Mouse (Mus musculus): Measurements from ENCODE around the gene Tnk1. TPM values are rescaled to one million over a fixed set of nuclear protein-coding genes. Genes with fewer than 3 reads are reported as not detected.

Gene Tnk1
- polyA plus RNA-seq (2015; fragmentation: Nextera tagmentation; extraction: Ambion mirVana): 12.9 and 15.4 TPM in 2 replicates

- Histone ChIP-seq H3K27ac (peak within 1 kb of the TSS; percentile 75), H3K4me1 (peaks cover 4% of the 10 kb centered on the region), H3K9ac (0 out of 2 replicates have a peak within 1 kb of the TSS, but pooled peaks have one; percentile 3), H3K4me2 (peak within 1 kb of the TSS; percentile 33), H3K36me3 (no peaks in the 10 kb centered on the region), H3K27me3 (replicated peaks) (peaks cover 4% of the 10 kb centered on the region; the same call in 1 of the 2 replicates), H3K4me3 (replicated peaks) (peak within 1 kb of the TSS; percentile 33), H3K9me3 (no peaks in the 10 kb centered on the region)
- 19% methylated on average over 30 of the region's 30 CpGs for WGBS
- peak; percentile 81 for ATAC-seq (ENCODE audit: insufficient read depth, low FRiP score, low read depth)
Observed at GRCm38 (mm10) chr11:69858113-69858998, at the start of gene Tnk1. Gene Tnk1, minus strand, starts transcription at chr11:69858730.

DNA sequence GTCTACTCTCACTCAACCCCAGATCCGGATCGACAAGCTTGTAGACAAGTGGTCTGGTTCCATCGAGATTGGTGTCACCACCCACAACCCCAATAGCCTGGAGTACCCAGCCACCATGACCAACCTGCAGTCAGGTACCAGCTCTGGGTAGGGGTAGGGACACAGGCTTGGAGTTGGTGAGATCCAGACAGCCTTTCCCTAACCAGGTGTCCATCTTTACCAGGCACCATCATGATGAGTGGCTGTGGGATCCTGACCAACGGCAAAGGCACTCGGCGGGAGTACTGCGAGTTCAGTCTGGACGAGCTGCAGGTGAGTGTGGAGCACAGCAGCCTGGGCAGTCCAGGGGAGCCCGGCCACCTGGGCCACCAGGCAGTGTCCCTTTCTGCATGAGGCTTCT lies 45.8 kb upstream of the Tnk1 start:
- Histone ChIP-seq H3K4me3 (replicated peaks) (no peak overlapping the region), H3K4me2 (no peak overlapping the region), H3K27ac (no peak overlapping the region), H3K9ac (no peak overlapping the region), H3K9me3 (no peaks in the 10 kb centered on the region), H3K4me1 (peaks cover 19% of the 10 kb centered on the region), H3K36me3 (peaks cover 51% of the 10 kb centered on the region), H3K27me3 (replicated peaks) (no peaks in the 10 kb centered on the region)
- WGBS: 93% methylated on average over 9 of the region's 9 CpGs
- no peak for ATAC-seq (ENCODE audit: insufficient read depth, low FRiP score, low read depth)

GRCm38 (mm10) chr11:69902972-69903371 lies 44.4 kb upstream of the Tnk1 start:
- Histone ChIP-seq H3K4me2 (peak overlapping the region; percentile 95), H3K9ac (no peak overlapping the region), H3K4me3 (replicated peaks) (peak overlapping the region; percentile 84; the same call in 1 of the 2 replicates), H3K27ac (no peak overlapping the region), H3K4me1 (peaks cover 25% of the 10 kb centered on the region), H3K36me3 (peaks cover 38% of the 10 kb centered on the region), H3K9me3 (no peaks in the 10 kb centered on the region), H3K27me3 (replicated peaks) (no peaks in the 10 kb centered on the region)
- WGBS: 84% methylated on average over 13 of the region's 13 CpGs
- no peak for ATAC-seq (ENCODE audit: insufficient read depth, low FRiP score, low read depth)

GRCm38 (mm10) chr11:69901993-69902392 lies 43.5 kb upstream of the Tnk1 start:
- Histone ChIP-seq H3K4me2 (peak overlapping the region; percentile 95), H3K9ac (peak overlapping the region; percentile 83), H3K4me3 (replicated peaks) (peak overlapping the region; percentile 84), H3K27ac (peak overlapping the region; percentile 97), H3K9me3 (no peaks in the 10 kb centered on the region), H3K4me1 (peaks cover 25% of the 10 kb centered on the region), H3K36me3 (peaks cover 28% of the 10 kb centered on the region), H3K27me3 (replicated peaks) (no peaks in the 10 kb centered on the region)
- 1% methylated on average over 38 of the region's 39 CpGs for WGBS
- ATAC-seq (ENCODE audit: insufficient read depth, low FRiP score, low read depth): no peak

DNA sequence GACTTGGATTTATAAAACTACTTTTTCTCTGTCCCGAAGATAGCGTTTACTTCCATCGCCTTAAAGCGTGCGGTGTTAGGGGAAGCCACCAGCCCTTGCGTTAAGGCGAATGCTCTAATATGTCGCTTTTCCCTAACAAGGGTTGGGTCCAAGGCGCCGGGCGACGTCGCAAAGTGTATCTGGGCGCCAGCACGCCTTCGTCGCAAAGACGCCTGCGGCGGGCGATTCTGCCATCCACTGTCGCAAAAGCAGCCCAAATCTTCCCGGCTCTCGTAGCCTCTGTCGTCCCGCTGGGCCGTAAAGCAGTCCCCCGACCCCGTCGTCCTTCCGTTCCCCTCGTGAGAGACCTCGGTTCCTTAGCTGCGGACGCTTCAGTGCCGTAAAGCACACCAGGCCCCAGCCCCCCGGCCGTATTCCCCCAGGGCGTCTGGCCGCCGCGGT lies 42.9 kb upstream of the Tnk1 start:
- WGBS: under 1% methylated on average over 42 of the region's 42 CpGs
- peak; percentile 71 for ATAC-seq (ENCODE audit: insufficient read depth, low FRiP score, low read depth)
- Histone ChIP-seq H3K4me2 (peak overlapping the region; percentile 95), H3K9ac (peak overlapping the region; percentile 83), H3K27ac (peak overlapping the region; percentile 97), H3K36me3 (peaks cover 22% of the 10 kb centered on the region), H3K9me3 (no peaks in the 10 kb centered on the region), H3K4me1 (peaks cover 25% of the 10 kb centered on the region), H3K4me3 (replicated peaks) (peak overlapping the region; percentile 84), H3K27me3 (replicated peaks) (no peaks in the 10 kb centered on the region)

- H3K4me1 ChIP-seq: peaks cover 25% of the 10 kb centered on the region
- peak within 1 kb of the TSS; percentile 83 for H3K9ac ChIP-seq
- peak; percentile 93 for ATAC-seq (ENCODE audit: insufficient read depth, low FRiP score, low read depth)
- H3K27ac ChIP-seq: peak within 1 kb of the TSS; percentile 97
- no peaks in the 10 kb centered on the region for H3K27me3 ChIP-seq (replicated peaks)
- H3K4me2 ChIP-seq: peak within 1 kb of the TSS; percentile 95
- WGBS: 1% methylated on average over 37 of the region's 38 CpGs
- peaks cover 16% of the 10 kb centered on the region for H3K36me3 ChIP-seq
- H3K4me3 ChIP-seq (replicated peaks): peak within 1 kb of the TSS; percentile 84
- H3K9me3 ChIP-seq: no peaks in the 10 kb centered on the region
Observed at GRCm38 (mm10) chr11:69900471-69901405, 42.2 kb upstream of the Tnk1 start, which contains the start of the genes 2810408A11Rik and Neurl4. Gene 2810408A11Rik, minus strand, starts transcription at chr11:69900987. Gene Neurl4, plus strand, starts transcription at chr11:69901072.

DNA sequence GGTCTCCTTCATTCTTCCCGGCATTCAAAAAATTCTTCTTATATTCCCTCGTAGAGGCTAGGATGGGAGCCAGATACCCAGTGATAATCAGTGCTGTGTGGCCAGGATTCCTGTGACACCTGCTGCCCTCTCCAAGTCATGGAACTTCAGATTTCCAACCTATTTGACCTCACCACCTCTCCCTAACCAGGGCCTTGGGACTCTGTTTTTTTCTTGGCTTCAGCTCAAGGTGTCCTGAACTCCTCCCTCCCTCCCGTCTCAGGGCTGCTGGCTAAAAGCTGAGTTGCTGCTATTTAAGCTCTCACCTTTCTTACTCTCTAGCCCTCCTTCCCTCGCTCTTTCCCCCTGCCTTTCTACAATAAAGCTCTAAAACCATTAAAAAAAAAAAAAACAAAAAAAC lies 41.3 kb upstream of the Tnk1 start:
- no peaks in the 10 kb centered on the region for H3K27me3 ChIP-seq (replicated peaks)
- H3K4me3 ChIP-seq (replicated peaks): peak overlapping the region; percentile 84
- H3K27ac ChIP-seq: no peak overlapping the region
- no peaks in the 10 kb centered on the region for H3K9me3 ChIP-seq
- H3K4me1 ChIP-seq: peaks cover 25% of the 10 kb centered on the region
- no peak overlapping the region; the same call in 1 of the 2 replicates for H3K9ac ChIP-seq
- H3K4me2 ChIP-seq: peak overlapping the region; percentile 95
- H3K36me3 ChIP-seq: peaks cover 12% of the 10 kb centered on the region
- no peak for ATAC-seq (ENCODE audit: insufficient read depth, low FRiP score, low read depth)
- WGBS: 15% methylated on average over 4 of the region's 4 CpGs

- Histone ChIP-seq H3K9ac (no peak within 1 kb of the TSS), H3K4me3 (replicated peaks) (no peak within 1 kb of the TSS), H3K4me2 (no peak within 1 kb of the TSS), H3K36me3 (no peaks in the 10 kb centered on the region), H3K27me3 (replicated peaks) (no peaks in the 10 kb centered on the region), H3K4me1 (peaks cover 13% of the 10 kb centered on the region; the same call in 1 of the 2 replicates), H3K27ac (no peak within 1 kb of the TSS), H3K9me3 (no peaks in the 10 kb centered on the region)
- no peak for ATAC-seq (ENCODE audit: insufficient read depth, low FRiP score, low read depth)
- 62% methylated on average over 4 of the region's 4 CpGs for WGBS
Observed at GRCm38 (mm10) chr11:69895291-69895690, 36.8 kb upstream of the Tnk1 start, which contains the start of gene Acap1. Gene Acap1, minus strand, starts transcription at chr11:69895539.

- Histone ChIP-seq H3K36me3 (no peaks in the 10 kb centered on the region), H3K4me2 (no peak overlapping the region), H3K4me3 (replicated peaks) (no peak overlapping the region), H3K27me3 (replicated peaks) (no peaks in the 10 kb centered on the region), H3K9me3 (no peaks in the 10 kb centered on the region), H3K27ac (no peak overlapping the region), H3K9ac (no peak overlapping the region), H3K4me1 (peaks cover 9% of the 10 kb centered on the region; the same call in 1 of the 2 replicates)
- WGBS: 71% methylated on average over 5 of the region's 5 CpGs
- no peak for ATAC-seq (ENCODE audit: insufficient read depth, low FRiP score, low read depth)
Observed at GRCm38 (mm10) chr11:69894671-69895070, 36.1 kb upstream of the Tnk1 start.

- H3K9ac ChIP-seq: no peak overlapping the region
- no peaks in the 10 kb centered on the region for H3K36me3 ChIP-seq
- 65% methylated on average over 4 of the region's 4 CpGs for WGBS
- no peak overlapping the region for H3K4me3 ChIP-seq (replicated peaks)
- no peaks in the 10 kb centered on the region for H3K27me3 ChIP-seq (replicated peaks)
- no peak overlapping the region for H3K4me2 ChIP-seq
- no peaks in the 10 kb centered on the region for H3K4me1 ChIP-seq
- no peak for ATAC-seq (ENCODE audit: insufficient read depth, low FRiP score, low read depth)
- H3K27ac ChIP-seq: no peak overlapping the region
- no peaks in the 10 kb centered on the region for H3K9me3 ChIP-seq
Observed at GRCm38 (mm10) chr11:69891482-69891881, 33.0 kb upstream of the Tnk1 start.

GRCm38 (mm10) chr11:69886907-69887635 lies 28.5 kb upstream of the Tnk1 start:
- no peaks in the 10 kb centered on the region for H3K27me3 ChIP-seq (replicated peaks)
- no peaks in the 10 kb centered on the region for H3K4me1 ChIP-seq
- no peaks in the 10 kb centered on the region for H3K9me3 ChIP-seq
- ATAC-seq (ENCODE audit: insufficient read depth, low FRiP score, low read depth): no peak
- H3K4me3 ChIP-seq (replicated peaks): no peak overlapping the region
- 52% methylated on average over 8 of the region's 8 CpGs for WGBS
- no peak overlapping the region for H3K4me2 ChIP-seq
- H3K9ac ChIP-seq: no peak overlapping the region
- H3K36me3 ChIP-seq: no peaks in the 10 kb centered on the region
- no peak overlapping the region for H3K27ac ChIP-seq
